Mouse (Mus musculus) lung, postnatal 0 days (tissue): ENCODE measurements at regions not wholly inside any gene's neighbourhood (a gene's known extent, or its start where the extent isn't known, plus 50 kb on each side); places are given as distances from the start of the nearest gene placed in this dataset.

Experiments used
- CTCF ChIP-seq: IDR thresholded peaks from 2 replicates; pipeline ENCODE4 v1.5.1; 2016; ENCODE audit warnings: antibody characterized with exemption, mild to moderate bottlenecking
- EP300 ChIP-seq: IDR thresholded peaks from 2 replicates; pipeline ENCODE4 v1.6.1; 2016; ENCODE audit warnings: antibody characterized with exemption, mild to moderate bottlenecking, control low read depth

GRCm38 (mm10) chr10:118619601-118620000 is 178.8 kb downstream of the Ifng start:
- no peak for TF ChIP-seq CTCF
- no peak for TF ChIP-seq EP300
